In the genomic region with DNA sequence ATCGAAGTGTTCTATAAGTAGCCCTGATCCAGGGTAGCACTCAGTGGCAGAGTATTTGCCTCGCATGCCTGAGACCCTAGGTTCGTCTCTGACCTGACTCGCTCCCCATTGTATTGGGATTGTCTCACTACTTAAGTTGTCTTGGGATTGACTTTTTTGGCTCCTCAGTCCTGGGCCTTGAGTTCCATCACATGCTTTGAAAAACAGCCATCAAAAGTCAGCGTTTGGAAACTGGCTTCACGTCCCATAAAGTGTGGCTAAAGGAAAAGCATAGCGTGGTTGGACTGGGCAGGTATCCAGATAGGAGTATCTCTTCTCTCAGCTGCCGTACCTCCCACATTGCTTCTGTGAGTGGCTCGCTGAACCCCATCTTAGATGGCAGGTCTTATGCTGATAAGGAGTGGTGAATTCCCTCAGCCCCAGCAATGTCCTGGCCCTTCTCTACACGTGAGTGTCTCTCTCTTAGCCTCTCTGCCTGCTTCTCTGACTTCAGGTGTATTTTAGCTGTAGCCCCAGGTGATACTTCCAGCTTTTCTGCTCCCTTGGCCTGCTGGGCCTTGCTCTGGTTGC, we compare ENCODE assay signal across 22 mouse cellular contexts. TPM values are rescaled to one million over a fixed set of nuclear protein-coding genes. Genes with fewer than 3 reads are reported as not detected.
DNase-seq lines count a peak whose midpoint lies in the region; ATAC-seq and TF ChIP-seq lines count a peak whose summit lies in the region.
"Had no signal": no experiment of that assay in that cellular context is flagged by ENCODE, and none has a peak within 500 bp of the region (broad histone marks: within the 10 kb centered on the region; RNA-seq: fewer than 3 reads in every experiment).

No protein-coding gene starts in this region.

- 49% methylated on average over 10 of the region's 10 CpGs for WGBS in liver, embryonic 15.5 days (ENCODE audit: insufficient replicate concordance)
- WGBS in heart, embryonic 12.5 days: 72% methylated on average over 10 of the region's 10 CpGs

- ATAC-seq in cerebellum, adult (ENCODE audit: insufficient number of reproducible peaks, low FRiP score, low TSS enrichment): no peak
- peak; percentile 79 for ATAC-seq in erythroblast, adult 5-6 weeks (replicated peaks; ENCODE audit: low FRiP score, poor library complexity, severe bottlenecking)
- ATAC-seq in liver, embryonic 15.5 days (ENCODE audit: insufficient read depth): peak; percentile 81
- no peak for ATAC-seq in monocyte, adult 5-6 weeks (replicated peaks; ENCODE audit: insufficient number of reproducible peaks, low FRiP score, low TSS enrichment, poor library complexity, severe bottlenecking)
- ATAC-seq in heart, embryonic 12.5 days (ENCODE audit: insufficient number of reproducible peaks, low FRiP score): no peak
- ATAC-seq: forebrain, embryonic 16.5 days; midbrain, embryonic 15.5 days had no signal

- TF ChIP-seq RAD21 in MEL (IDR thresholded peaks at IDR 0.05; ENCODE audit: low read depth, low read length): no peak

- TF ChIP-seq POLR2A in MEL (IDR thresholded peaks at IDR 0.05; ENCODE audit: control insufficient read depth in 1 of 2, insufficient read depth in 1 of 2, low read depth in 1 of 2, low read length in 2 of 2, poor library complexity in 1 of 2): no peak

- no peaks in the 10 kb centered on the region for H3K27me3 ChIP-seq in MEL (ENCODE audit: control insufficient read depth in 1 of 2, insufficient read depth in 2 of 2, low read length in 2 of 2)
- H3K27me3 ChIP-seq in liver, embryonic 15.5 days: peaks cover 5% of the 10 kb centered on the region; the same call in 1 of the 2 replicates
- H3K27me3 ChIP-seq in heart, embryonic 12.5 days (replicated peaks): peaks cover 5% of the 10 kb centered on the region; the same call in 1 of the 2 replicates
- H3K27me3 ChIP-seq: embryonic facial prominence, embryonic 13.5 days; midbrain, embryonic 15.5 days had no signal

- no peak for TF ChIP-seq CTCF in MEL (IDR thresholded peaks at IDR 0.05 in 2 of 3, conservative IDR thresholded peaks at IDR 0.05 in 1 of 3; ENCODE audit: control insufficient read depth in 1 of 3, insufficient read depth in 1 of 3, low read depth in 2 of 3, low read length in 3 of 3, poor library complexity in 1 of 3, severe bottlenecking in 1 of 3)

- peaks cover 3 to 8% of the 10 kb centered on the region in 2 experiments; a peak in 3 of 4 replicates for H3K4me1 ChIP-seq in MEL (ENCODE audit: control insufficient read depth in 1 of 2, insufficient read depth in 2 of 2, low read length in 2 of 2)
- peaks cover 8% of the 10 kb centered on the region for H3K4me1 ChIP-seq in liver, embryonic 15.5 days (replicated peaks)
- H3K4me1 ChIP-seq in heart, embryonic 12.5 days (replicated peaks): no peaks in the 10 kb centered on the region; the same call in 1 of the 2 replicates
- H3K4me1 ChIP-seq: heart, embryonic 10.5 days had no signal

- no peak overlapping the region for H3K4me2 ChIP-seq in liver, embryonic 15.5 days
- no peak overlapping the region for H3K4me2 ChIP-seq in heart, embryonic 12.5 days
- H3K4me2 ChIP-seq: embryonic facial prominence, embryonic 13.5 days; midbrain, embryonic 15.5 days had no signal

- peaks cover 0 to 6% of the 10 kb centered on the region in 2 experiments; a peak in 2 of 4 replicates for H3K36me3 ChIP-seq in MEL (ENCODE audit: control insufficient read depth in 1 of 2, insufficient read depth in 2 of 2, low read length in 2 of 2)
- no peaks in the 10 kb centered on the region for H3K36me3 ChIP-seq in liver, embryonic 15.5 days (replicated peaks)
- H3K36me3 ChIP-seq in heart, embryonic 12.5 days: no peaks in the 10 kb centered on the region
- H3K36me3 ChIP-seq: embryonic facial prominence, embryonic 13.5 days; heart, embryonic 10.5 days; limb, embryonic 10.5 days; midbrain, embryonic 15.5 days had no signal

- H3K4me3 ChIP-seq in MEL (ENCODE audit: control insufficient read depth in 1 of 2, insufficient read depth in 1 of 2, low read depth in 2 of 2, low read length in 2 of 2): no peak overlapping the region
- H3K4me3 ChIP-seq in liver, embryonic 15.5 days (replicated peaks): no peak overlapping the region
- no peak overlapping the region for H3K4me3 ChIP-seq in heart, embryonic 12.5 days
- H3K4me3 ChIP-seq: embryonic facial prominence, embryonic 13.5 days; heart, embryonic 10.5 days; left cerebral cortex, adult 2 months; limb, embryonic 10.5 days; megakaryocyte, embryonic 14.5 days; midbrain, embryonic 15.5 days had no signal

- no peaks in the 10 kb centered on the region for H3K79me2 ChIP-seq in MEL (ENCODE audit: control insufficient read depth, insufficient read depth, low read length, poor library complexity)

- H3K27ac ChIP-seq in MEL (ENCODE audit: control insufficient read depth, low read depth, low read length): peak overlapping the region; percentile 30; the same call in 1 of the 2 replicates
- no peak overlapping the region for H3K27ac ChIP-seq in liver, embryonic 15.5 days (replicated peaks)
- H3K27ac ChIP-seq in heart, embryonic 12.5 days (ENCODE audit: poor library complexity, severe bottlenecking): no peak overlapping the region
- H3K27ac ChIP-seq: embryonic facial prominence, embryonic 13.5 days; heart, embryonic 10.5 days; left cerebral cortex, adult 2 months; limb, embryonic 10.5 days; midbrain, embryonic 15.5 days had no signal

- TF ChIP-seq EP300 in MEL (IDR thresholded peaks at IDR 0.05; ENCODE audit: low read depth in 1 of 2, low read length in 2 of 2): peak; percentile 52 to 66

- no peak overlapping the region for H3K9ac ChIP-seq in MEL (ENCODE audit: control insufficient read depth, low read depth, low read length, poor library complexity, severe bottlenecking)
- H3K9ac ChIP-seq in liver, embryonic 15.5 days: no peak overlapping the region
- no peak overlapping the region for H3K9ac ChIP-seq in heart, embryonic 12.5 days
- H3K9ac ChIP-seq: embryonic facial prominence, embryonic 13.5 days; midbrain, embryonic 15.5 days had no signal

- H3K9me3 ChIP-seq in MEL (replicated peaks; ENCODE audit: insufficient read depth, low read length): no peaks in the 10 kb centered on the region
- no peaks in the 10 kb centered on the region for H3K9me3 ChIP-seq in liver, embryonic 15.5 days (replicated peaks)
- H3K9me3 ChIP-seq in heart, embryonic 12.5 days (replicated peaks): no peaks in the 10 kb centered on the region
- H3K9me3 ChIP-seq: embryonic facial prominence, embryonic 13.5 days; heart, embryonic 10.5 days; limb, embryonic 10.5 days; midbrain, embryonic 15.5 days had no signal

- DNase-seq in cerebellum, adult 11-12 months: peak; percentile 52
- peak; percentile 80 for DNase-seq in MEL (ENCODE audit: low read depth, low spot score)
- no peak for DNase-seq in kidney, adult 9 months
- DNase-seq: heart, postnatal 10 days; kidney, adult 11 months; kidney, postnatal 25 days; lung, adult 18-20 months; lung, postnatal 14 days; right cerebral cortex, postnatal 4 days; thymus, postnatal 25 days had no signal

TF ChIP-seq in MEL, 35 proteins besides CTCF, POLR2A, EP300 and RAD21:
- no peak for TF ChIP-seq HCFC1 (IDR thresholded peaks at IDR 0.05; ENCODE audit: low read depth, low read length)
- TF ChIP-seq SIN3A (IDR thresholded peaks at IDR 0.05; ENCODE audit: low read length): no peak
- TF ChIP-seq KAT2A (conservative IDR thresholded peaks at IDR 0.05; ENCODE audit: low read depth, low read length): no peak
- peak; percentile 69; the same call in 1 of the 2 replicates for TF ChIP-seq TCF12 (IDR thresholded peaks at IDR 0.05; ENCODE audit: low read depth, low read length)
- TF ChIP-seq ELF1 (IDR thresholded peaks at IDR 0.05; ENCODE audit: low read depth, low read length): no peak
- peak; percentile 40; the same call in 1 of the 2 replicates for TF ChIP-seq ETS1 (IDR thresholded peaks at IDR 0.05; ENCODE audit: low read depth, low read length)
- no peak for TF ChIP-seq MAX (IDR thresholded peaks at IDR 0.05; ENCODE audit: low read length)
- TF ChIP-seq UBTF (IDR thresholded peaks at IDR 0.05; ENCODE audit: borderline replicate concordance, insufficient read depth, low read depth, low read length): no peak
- peak; percentile 49 for TF ChIP-seq TAL1 (IDR thresholded peaks at IDR 0.05; ENCODE audit: low read length)
- peak; percentile 52; the same call in 1 of the 2 replicates for TF ChIP-seq BHLHE40 (IDR thresholded peaks at IDR 0.05; ENCODE audit: borderline replicate concordance, low read depth, low read length)
- no peak for TF ChIP-seq SMC3 (IDR thresholded peaks at IDR 0.05; ENCODE audit: low read depth, low read length)
- no peak for TF ChIP-seq CHD1 (IDR thresholded peaks at IDR 0.05; ENCODE audit: low read depth, low read length)
- TF ChIP-seq MXI1 (IDR thresholded peaks at IDR 0.05; ENCODE audit: low read depth, low read length): peak; percentile 22; the same call in 1 of the 2 replicates
- TF ChIP-seq POLR2AphosphoS2 (IDR thresholded peaks at IDR 0.05; ENCODE audit: low read length): no peak
- no peak for TF ChIP-seq USF1 (IDR thresholded peaks at IDR 0.05; ENCODE audit: low read depth, low read length)
- peak; percentile 66 for TF ChIP-seq GATA1 (IDR thresholded peaks at IDR 0.05; ENCODE audit: low read depth, low read length)
TF ChIP-seq in MEL: peak in this region for 6.

RNA-seq across cellular contexts. Expression of gene Ubash3b, which starts 34.3 kb away (rescaled TPM):
- 5.4 and 6.8 TPM in 2 replicates for total RNA-seq in MEL (2012; rRNA removed)
- polyA plus RNA-seq in MEL (2012; ENCODE audit: insufficient read depth in 1 of 2, insufficient read length in 2 of 2, low read depth in 1 of 2, low replicate concordance in 2 of 2, missing spikeins in 1 of 2): 10 to 100 TPM in 1 of 2 experiments, not detected in 1; 11.3 TPM
- total RNA-seq in erythroblast, adult 5-6 weeks (2015; ENCODE audit: low replicate concordance): 1.9 and 3.1 TPM in 2 replicates
- total RNA-seq in erythroblast, adult 5-6 weeks (2017; ENCODE audit: low replicate concordance): 2.9 and 9.2 TPM in 2 replicates
- 5.2 and 5.7 TPM in 2 replicates for polyA plus RNA-seq in liver, embryonic 15.5 days (2015; fragmentation: Nextera tagmentation; extraction: Ambion mirVana)
- 13.4 to 29.4 TPM (median 21.3 TPM) in 3 replicates for total RNA-seq in monocyte, adult 5-6 weeks (2017)
- polyA plus RNA-seq in heart, embryonic 12.5 days (2016; fragmentation: Nextera tagmentation; extraction: Ambion mirVana): 13.3 and 13.8 TPM in 2 replicates

Comparison
In these comparisons a context has a peak if more than half of its experiments do, and no peak if none do; other contexts are left out.
1. ATAC-seq: peak in erythroblast, adult 5-6 weeks (single experiment) and liver, embryonic 15.5 days (single experiment); none in cerebellum, adult (single experiment), monocyte, adult 5-6 weeks (single experiment) and heart, embryonic 12.5 days (single experiment).